Mouse (Mus musculus) gastrocnemius, postnatal 36 days (tissue): ENCODE measurements around the gene Kantr. TPM values are rescaled to one million over a fixed set of nuclear protein-coding genes. Genes with fewer than 3 reads are reported as not detected.
"Not testable (repeated sequence)": the region's sequence is repeated elsewhere in the genome, so short reads cannot be mapped to it uniquely, and the experiment has no call there.

Experiments used
- DNase-seq, 2 experiments: peaks; one replicate each; pipeline ENCODE4 v3.0.0; 2022
- intact Hi-C: fragments of 180-260 bp; cut with DNase I; formaldehyde crosslinking; loops from one replicate; pipeline ENCODE4 v1.15.1; 2025
- long read RNA-seq, 2 experiments: library from polyadenylated mRNA; stranded (forward); transcript quantifications; one replicate each; pipeline ENCODE4 v2.0.0; 2021
- total RNA-seq, 2 experiments: library from RNA; stranded (reverse); gene quantifications; 2 replicates each; pipeline ENCODE4 v1.2.3; 2021

Gene Kantr
- 1 to 10 TPM; 1.6 to 2.3 TPM for total RNA-seq
- long read RNA-seq, experiment 1, result 0 reads
- long read RNA-seq, experiment 2, result 0 reads

- intact Hi-C loops, result no loop called here
- peak; percentile 39 to 75 for DNase-seq
These were observed at the start of gene Kantr for GRCm38 (mm10) chrX:152326996-152327688. Gene Kantr, minus strand, starts transcription at chrX:152327495.

- peak; percentile 25 to 33 for DNase-seq
- intact Hi-C loops, result no loop called here
These were observed 41.3 kb upstream of the Kantr start, which contains the start of gene Gpr173 for GRCm38 (mm10) chrX:152368397-152369273. Gene Gpr173, minus strand, starts transcription at chrX:152368704.

GRCm38 (mm10) chrX:152368054-152368396, 40.7 kb upstream of the Kantr start:
- no peak for DNase-seq
- intact Hi-C loops, result no loop called here

- intact Hi-C loops, result no loop called here
- DNase-seq, result no peak
These were observed 39.1 kb upstream of the Kantr start for GRCm38 (mm10) chrX:152366418-152366817.

- DNase-seq, result no peak
- intact Hi-C loops, result loop anchor here (5.0 kb wide), 1 partner anchor 115 kb away; no protein-coding TSS in a partner anchor
These were observed 25.4 kb upstream of the Kantr start for GRCm38 (mm10) chrX:152352553-152353153.

- DNase-seq, result no peak
- intact Hi-C loops, result no loop called here
These were observed 19.7 kb upstream of the Kantr start for GRCm38 (mm10) chrX:152347041-152347440.

GRCm38 (mm10) chrX:152346587-152346986, 19.3 kb upstream of the Kantr start:
- no peak for DNase-seq
- intact Hi-C loops, result no loop called here

- no peak for DNase-seq
- intact Hi-C loops, result no loop called here
These were observed 15.6 kb upstream of the Kantr start for GRCm38 (mm10) chrX:152342903-152343302.

- DNase-seq, result peak; percentile 81 to 89
- intact Hi-C loops, result no loop called here
These were observed 15.1 kb upstream of the Kantr start, which contains the start of gene Tspyl2 for GRCm38 (mm10) chrX:152342358-152342901. Gene Tspyl2, minus strand, starts transcription at chrX:152342425.

- no peak for DNase-seq
- intact Hi-C loops, result no loop called here
These were observed 14.2 kb upstream of the Kantr start for GRCm38 (mm10) chrX:152341496-152341895.

- peak; percentile 79 to 81 for DNase-seq
- intact Hi-C loops, result no loop called here
These were observed 9.4 kb upstream of the Kantr start for GRCm38 (mm10) chrX:152336546-152337332.

GRCm38 (mm10) chrX:152336123-152336522, 8.8 kb upstream of the Kantr start:
- DNase-seq, intact Hi-C loops: not testable (repeated sequence)

- intact Hi-C loops, DNase-seq: not testable (repeated sequence)
These were observed 2.1 kb upstream of the Kantr start for GRCm38 (mm10) chrX:152329400-152329799.

- intact Hi-C loops, result no loop called here
- no peak for DNase-seq
These were observed 376 bp upstream of the Kantr start for GRCm38 (mm10) chrX:152327689-152328052.

GRCm38 (mm10) chrX:152323584-152323983, 3.7 kb downstream of the Kantr start:
- intact Hi-C loops, result no loop called here
- DNase-seq, result no peak

- intact Hi-C loops, result no loop called here
- no peak for DNase-seq
These were observed 4.5 kb downstream of the Kantr start for GRCm38 (mm10) chrX:152322776-152323175.

GRCm38 (mm10) chrX:152320535-152320934, 6.8 kb downstream of the Kantr start:
- intact Hi-C loops, result no loop called here
- DNase-seq, result no peak

GRCm38 (mm10) chrX:152307942-152308341, 19.4 kb downstream of the Kantr start:
- intact Hi-C loops, result no loop called here
- no peak for DNase-seq

- no peak for DNase-seq
- intact Hi-C loops, result no loop called here
These were observed 19.9 kb downstream of the Kantr start for GRCm38 (mm10) chrX:152307371-152307770.

GRCm38 (mm10) chrX:152306224-152306623, 21.1 kb downstream of the Kantr start:
- intact Hi-C loops, result no loop called here

More at GRCm38 (mm10) chrX:152306224-152306623, 21.1 kb downstream of the Kantr start:
- DNase-seq, result no peak
